Mouse (Mus musculus): ENCODE data around the gene Krt6b. TPM values are rescaled to one million over a fixed set of nuclear protein-coding genes. Genes with fewer than 3 reads are reported as not detected.

Gene Krt6b
- polyA plus RNA-seq, 1 experiment from 2014 or later: not detected

Small RNA genes lying within 50 kb of the gene (microRNA-seq; reads per million reads assigned to microRNA genes)
- gene Gm44323 (not detected), gene Gm44342 (not detected), gene Gm44383 (not detected), gene Gm44479 (not detected)

Other genes starting within 250 kb of the Krt6b start
- 0.06 TPM in 1 of 2 replicates, not detected in the other for gene Krt87, start 241.5 kb downstream of the Krt6b start, polyA plus RNA-seq (2015; fragmentation: Nextera tagmentation; extraction: Ambion mirVana)
- not detected in 2 replicates for gene Krt88, start 232.5 kb downstream of the Krt6b start, polyA plus RNA-seq (2015; fragmentation: Nextera tagmentation; extraction: Ambion mirVana)
- gene Krt81, start 216.5 kb downstream of the Krt6b start, polyA plus RNA-seq (2015; fragmentation: Nextera tagmentation; extraction: Ambion mirVana): not detected in 2 replicates
- not detected in 2 replicates for gene Krt86, start 206.8 kb downstream of the Krt6b start, polyA plus RNA-seq (2015; fragmentation: Nextera tagmentation; extraction: Ambion mirVana)
- not detected in 2 replicates for gene Krt83, start 188.8 kb downstream of the Krt6b start, polyA plus RNA-seq (2015; fragmentation: Nextera tagmentation; extraction: Ambion mirVana)
- gene Gm49425, start 163.0 kb downstream of the Krt6b start, polyA plus RNA-seq (2015; fragmentation: Nextera tagmentation; extraction: Ambion mirVana): not detected in 2 replicates
- not detected in 2 replicates for gene Krt84, start 147.5 kb downstream of the Krt6b start, polyA plus RNA-seq (2015; fragmentation: Nextera tagmentation; extraction: Ambion mirVana)
- gene Krt82, start 129.6 kb downstream of the Krt6b start, polyA plus RNA-seq (2015; fragmentation: Nextera tagmentation; extraction: Ambion mirVana): not detected in 2 replicates
- 0.10 and 0.15 TPM in 2 replicates for gene Krt90, start 117.3 kb downstream of the Krt6b start, polyA plus RNA-seq (2015; fragmentation: Nextera tagmentation; extraction: Ambion mirVana)
- 0.27 and 0.32 TPM in 2 replicates for gene Krt75, start 106.4 kb downstream of the Krt6b start, polyA plus RNA-seq (2015; fragmentation: Nextera tagmentation; extraction: Ambion mirVana)
- gene Gm5414, start 52.1 kb downstream of the Krt6b start, polyA plus RNA-seq (2015; fragmentation: Nextera tagmentation; extraction: Ambion mirVana): not detected in 2 replicates
- gene Gm5478, start 32.9 kb downstream of the Krt6b start, polyA plus RNA-seq (2015; fragmentation: Nextera tagmentation; extraction: Ambion mirVana): not detected in 2 replicates
- gene Krt6a, start 14.0 kb upstream of the Krt6b start, polyA plus RNA-seq (2015; fragmentation: Nextera tagmentation; extraction: Ambion mirVana): 0.10 and 0.49 TPM in 2 replicates
- 0.26 and 0.67 TPM in 2 replicates for gene Krt5, start 32.6 kb upstream of the Krt6b start, polyA plus RNA-seq (2015; fragmentation: Nextera tagmentation; extraction: Ambion mirVana)
- gene Krt71, start 62.8 kb upstream of the Krt6b start, polyA plus RNA-seq (2015; fragmentation: Nextera tagmentation; extraction: Ambion mirVana): not detected in 2 replicates
- gene Krt72, start 106.2 kb upstream of the Krt6b start, polyA plus RNA-seq (2015; fragmentation: Nextera tagmentation; extraction: Ambion mirVana): not detected in 2 replicates
- gene Krt73, start 122.1 kb upstream of the Krt6b start, polyA plus RNA-seq (2015; fragmentation: Nextera tagmentation; extraction: Ambion mirVana): not detected in 2 replicates
- gene Krt2, start 137.9 kb upstream of the Krt6b start, polyA plus RNA-seq (2015; fragmentation: Nextera tagmentation; extraction: Ambion mirVana): not detected in 2 replicates
- 0.57 and 0.77 TPM in 2 replicates for gene Krt1, start 170.5 kb upstream of the Krt6b start, polyA plus RNA-seq (2015; fragmentation: Nextera tagmentation; extraction: Ambion mirVana)
- gene Krt77, start 189.4 kb upstream of the Krt6b start, polyA plus RNA-seq (2015; fragmentation: Nextera tagmentation; extraction: Ambion mirVana): 0.06 TPM in 1 of 2 replicates, not detected in the other
- gene Krt76, start 212.6 kb upstream of the Krt6b start, polyA plus RNA-seq (2015; fragmentation: Nextera tagmentation; extraction: Ambion mirVana): not detected in 2 replicates
- gene Krt4, start 244.4 kb upstream of the Krt6b start, polyA plus RNA-seq (2015; fragmentation: Nextera tagmentation; extraction: Ambion mirVana): 0.42 and 0.82 TPM in 2 replicates